10 mouse cellular contexts compared by ENCODE assay signal in genomic region chr7:90145897-90146296, GRCm38 (mm10). TPM values are rescaled to one million over a fixed set of nuclear protein-coding genes. Genes with fewer than 3 reads are reported as not detected.
DNase-seq lines count a peak whose midpoint lies in the region; ATAC-seq and TF ChIP-seq lines count a peak whose summit lies in the region.
"Had no signal": no experiment of that assay in that cellular context is flagged by ENCODE, and none has a peak within 500 bp of the region (broad histone marks: within the 10 kb centered on the region; RNA-seq: fewer than 3 reads in every experiment).

No protein-coding gene starts in this region.

- no peak for TF ChIP-seq POLR2A in cerebellum, adult 2 months (IDR thresholded peaks at IDR 0.05; ENCODE audit: borderline replicate concordance, insufficient read depth, low read length)

- ATAC-seq in lung, postnatal 0 days, result no peak
- ATAC-seq in kidney, embryonic 14.5 days (ENCODE audit: low FRiP score, low TSS enrichment), result no peak
- peak; percentile 61; the same call in 1 of the 2 replicates for ATAC-seq in stomach, embryonic 15.5 days (ENCODE audit: insufficient read depth, low FRiP score, low read depth)

- 11% methylated on average over 4 of the region's 4 CpGs for WGBS in cerebellum, adult 2 months
- WGBS in lung, postnatal 0 days, result 35% methylated on average over 4 of the region's 4 CpGs
- 35% methylated on average over 4 of the region's 4 CpGs for WGBS in kidney, embryonic 14.5 days
- WGBS in stomach, embryonic 15.5 days, result 41% methylated on average over 4 of the region's 4 CpGs

- no peaks in the 10 kb centered on the region for H3K9me3 ChIP-seq in lung, postnatal 0 days (ENCODE audit: low read length)
- no peaks in the 10 kb centered on the region for H3K9me3 ChIP-seq in kidney, embryonic 14.5 days (ENCODE audit: control insufficient read depth, low read length)
- H3K9me3 ChIP-seq in stomach, embryonic 15.5 days, result no peaks in the 10 kb centered on the region

- no peak for TF ChIP-seq CTCF in cerebellum, adult 2 months (IDR thresholded peaks at IDR 0.05; ENCODE audit: borderline replicate concordance, insufficient read depth, low read depth, low read length)
- no peak for TF ChIP-seq CTCF in lung, postnatal 0 days (IDR thresholded peaks at IDR 0.05)

- no peak overlapping the region for H3K9ac ChIP-seq in lung, postnatal 0 days (replicated peaks; ENCODE audit: low read depth)
- no peak overlapping the region for H3K9ac ChIP-seq in kidney, embryonic 14.5 days (ENCODE audit: low read depth, low read length)
- no peak overlapping the region for H3K9ac ChIP-seq in stomach, embryonic 15.5 days
- H3K9ac ChIP-seq: hindbrain, embryonic 14.5 days had no signal

- peak overlapping the region; percentile 40; the same call in 1 of the 2 replicates for H3K27ac ChIP-seq in cerebellum, adult 2 months (ENCODE audit: insufficient read depth, low read length)
- H3K27ac ChIP-seq in lung, postnatal 0 days (ENCODE audit: low read length), result peak overlapping the region; percentile 2; the same call in 1 of the 2 replicates
- peak overlapping the region; percentile 56; the same call in 1 of the 2 replicates for H3K27ac ChIP-seq in kidney, embryonic 14.5 days (ENCODE audit: low read depth, low read length)
- peak overlapping the region; percentile 57; the same call in 1 of the 2 replicates for H3K27ac ChIP-seq in stomach, embryonic 15.5 days
- H3K27ac ChIP-seq: hindbrain, embryonic 14.5 days had no signal

- H3K4me1 ChIP-seq in cerebellum, adult 2 months (ENCODE audit: control insufficient read depth, insufficient read depth, low read length), result peaks cover 26% of the 10 kb centered on the region; the same call in 1 of the 2 replicates
- peaks cover 33% of the 10 kb centered on the region for H3K4me1 ChIP-seq in lung, postnatal 0 days (ENCODE audit: insufficient read depth, low read depth, low read length)
- peaks cover 22% of the 10 kb centered on the region; the same call in 1 of the 2 replicates for H3K4me1 ChIP-seq in kidney, embryonic 14.5 days (ENCODE audit: control insufficient read depth, insufficient read depth, low read length)
- peaks cover 14% of the 10 kb centered on the region; the same call in 1 of the 2 replicates for H3K4me1 ChIP-seq in stomach, embryonic 15.5 days

- H3K4me3 ChIP-seq in cerebellum, adult 2 months (replicated peaks; ENCODE audit: insufficient read depth, low read depth, low read length), result no peak overlapping the region
- no peak overlapping the region for H3K4me3 ChIP-seq in lung, postnatal 0 days (ENCODE audit: low read depth, low read length)
- no peak overlapping the region for H3K4me3 ChIP-seq in kidney, embryonic 14.5 days (ENCODE audit: low read length)
- H3K4me3 ChIP-seq in stomach, embryonic 15.5 days (replicated peaks), result no peak overlapping the region

- H3K27me3 ChIP-seq in cerebellum, adult 2 months (ENCODE audit: control insufficient read depth, insufficient read depth, low read length), result no peaks in the 10 kb centered on the region
- no peaks in the 10 kb centered on the region for H3K27me3 ChIP-seq in lung, postnatal 0 days (replicated peaks; ENCODE audit: insufficient read depth, low read length)
- no peaks in the 10 kb centered on the region for H3K27me3 ChIP-seq in kidney, embryonic 14.5 days (ENCODE audit: control insufficient read depth, insufficient read depth, low read length)
- H3K27me3 ChIP-seq in stomach, embryonic 15.5 days (replicated peaks), result no peaks in the 10 kb centered on the region

- DNase-seq in cerebellum, adult 2 months, result peak in 1 of 2 experiments; percentile 56
- no peak for DNase-seq in cerebellum, adult 11 months
- no peak for DNase-seq in lung, postnatal 0 days (ENCODE audit: low spot score)
- no peak for DNase-seq in lung, postnatal 25 days (ENCODE audit: low spot score)
- DNase-seq in thymus, postnatal 10 days (ENCODE audit: low spot score in 2 of 2), result no peak
- DNase-seq in ovary, postnatal 10 days (ENCODE audit: low spot score), result no peak
- DNase-seq: thymus, postnatal 14 days had no signal

- no peaks in the 10 kb centered on the region for H3K36me3 ChIP-seq in lung, postnatal 0 days (ENCODE audit: insufficient read depth, low read length)
- no peaks in the 10 kb centered on the region for H3K36me3 ChIP-seq in kidney, embryonic 14.5 days (ENCODE audit: control insufficient read depth, insufficient read depth, low read length)
- no peaks in the 10 kb centered on the region for H3K36me3 ChIP-seq in stomach, embryonic 15.5 days

- H3K4me2 ChIP-seq in lung, postnatal 0 days (replicated peaks; ENCODE audit: low read depth, low read length), result peak overlapping the region; percentile 20
- 0 out of 2 replicates have a peak overlapping the region, but pooled peaks have one; percentile 13 for H3K4me2 ChIP-seq in kidney, embryonic 14.5 days (replicated peaks; ENCODE audit: low read depth, low read length)
- H3K4me2 ChIP-seq in stomach, embryonic 15.5 days, result peak overlapping the region; percentile 42
- H3K4me2 ChIP-seq: hindbrain, embryonic 14.5 days had no signal

- no peak for TF ChIP-seq EP300 in lung, postnatal 0 days (IDR thresholded peaks at IDR 0.05)

RNA-seq across cellular contexts. Expression of gene Picalm, which starts 15.9 kb away (rescaled TPM):
- polyA plus RNA-seq in cerebellum, adult 2 months (2012; rRNA removed), result 156 and 163 TPM in 2 replicates
- polyA plus RNA-seq in lung, postnatal 0 days (2015; fragmentation: Nextera tagmentation; extraction: Ambion mirVana), result 52.0 and 56.3 TPM in 2 replicates
- polyA plus RNA-seq in kidney, embryonic 14.5 days (2014; fragmentation: Nextera tagmentation; extraction: Ambion mirVana), result 47.9 and 52.1 TPM in 2 replicates
- 41.2 and 44.5 TPM in 2 replicates for polyA plus RNA-seq in stomach, embryonic 15.5 days (2015; fragmentation: Nextera tagmentation; extraction: Ambion mirVana)

Comparison
In these comparisons a context has a peak if more than half of its experiments do, and no peak if none do; other contexts are left out.
1. H3K27ac ChIP-seq: peak in every context shown above with its lines; median percentile 57 in stomach, embryonic 15.5 days; 56 in kidney, embryonic 14.5 days; 40 in cerebellum, adult 2 months; 2 in lung, postnatal 0 days.